Mouse (Mus musculus) CH12F3 (cell line): Measurements from ENCODE around the gene Cdrt4.

Experiments
- in situ Hi-C: fragments of 300-500 bp; cut with MboI; formaldehyde crosslinking; loops from 2 replicates; pipeline ENCODE4 v1.14.3; 2020; ENCODE audit warnings: low sequenced_read_pairs

Gene Cdrt4

DNA sequence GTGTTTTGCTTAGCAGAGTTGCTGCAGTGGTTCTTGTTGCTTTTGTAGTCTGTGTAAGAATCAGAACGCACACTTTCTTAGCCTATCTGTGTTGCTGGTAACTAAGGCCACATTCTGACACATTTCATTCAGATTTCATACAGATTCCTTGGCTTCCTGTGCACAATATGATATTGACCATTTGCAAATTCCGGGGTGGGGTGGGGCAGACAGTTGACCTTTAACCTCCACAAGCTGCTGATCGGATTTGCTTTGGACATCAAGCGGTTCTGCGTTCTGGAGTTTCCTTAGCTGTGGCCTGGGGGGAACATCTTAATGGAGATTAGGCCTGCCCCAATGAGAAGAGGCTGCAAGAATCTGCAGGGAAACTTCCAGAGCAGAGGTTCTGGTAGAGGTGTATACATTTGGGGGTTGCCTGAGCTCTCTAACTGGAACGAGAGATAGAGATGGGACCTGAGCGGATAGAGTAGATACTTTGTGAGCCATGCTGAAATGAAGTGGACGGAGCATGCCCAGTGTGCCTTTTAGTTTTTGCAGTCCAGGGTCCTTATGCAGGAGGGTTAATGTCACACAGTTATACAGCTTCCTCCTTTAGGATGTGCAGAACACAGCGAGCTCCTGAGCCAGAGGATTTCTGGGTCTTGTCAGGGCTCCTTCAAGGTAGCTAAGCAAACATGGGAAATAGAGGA is 44.2 kb downstream of the Cdrt4 start:
- in situ Hi-C loops, result no loop called here

GRCm38 (mm10) chr11:62995755-62996521 is 44.9 kb downstream of the Cdrt4 start:
- in situ Hi-C loops, result no loop called here

GRCm38 (mm10) chr11:62996522-62996898 is 45.5 kb downstream of the Cdrt4 start:
- in situ Hi-C loops, result no loop called here

DNA sequence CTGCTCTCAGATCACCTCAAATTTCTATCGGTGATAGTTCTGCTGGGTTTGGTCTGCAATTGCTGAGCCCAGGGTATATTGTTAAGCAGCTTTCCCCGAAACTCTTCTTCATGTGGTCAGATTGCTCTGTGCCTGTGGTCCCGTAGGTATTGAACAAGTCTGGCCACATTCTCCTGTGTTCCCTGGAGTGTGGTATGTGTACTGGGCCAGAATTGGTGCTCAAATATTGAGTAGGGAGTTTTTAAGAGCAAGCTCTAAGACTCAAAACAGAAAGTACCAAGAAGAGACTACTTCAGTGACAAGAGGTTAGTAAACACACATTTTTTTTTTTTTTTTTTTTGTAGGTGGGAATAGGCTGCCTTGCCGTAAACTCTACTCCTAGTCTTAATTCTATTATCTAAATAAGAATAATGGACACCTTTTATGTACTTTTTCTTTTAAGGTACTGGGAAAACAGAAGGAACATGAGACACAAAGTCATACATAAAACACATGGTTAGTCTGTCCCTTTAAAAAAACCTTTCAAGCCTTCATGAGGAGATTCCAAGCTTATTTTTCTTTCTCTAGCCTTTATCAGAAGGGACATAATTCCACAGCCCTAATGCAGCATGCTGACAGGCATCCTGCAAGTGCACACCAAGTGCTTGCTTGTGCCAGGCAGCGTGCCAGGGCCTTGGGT is 46.2 kb downstream of the Cdrt4 start:
- in situ Hi-C loops, result no loop called here

GRCm38 (mm10) chr11:62997718-62998281 is 46.8 kb downstream of the Cdrt4 start:
- in situ Hi-C loops, result no loop called here

DNA sequence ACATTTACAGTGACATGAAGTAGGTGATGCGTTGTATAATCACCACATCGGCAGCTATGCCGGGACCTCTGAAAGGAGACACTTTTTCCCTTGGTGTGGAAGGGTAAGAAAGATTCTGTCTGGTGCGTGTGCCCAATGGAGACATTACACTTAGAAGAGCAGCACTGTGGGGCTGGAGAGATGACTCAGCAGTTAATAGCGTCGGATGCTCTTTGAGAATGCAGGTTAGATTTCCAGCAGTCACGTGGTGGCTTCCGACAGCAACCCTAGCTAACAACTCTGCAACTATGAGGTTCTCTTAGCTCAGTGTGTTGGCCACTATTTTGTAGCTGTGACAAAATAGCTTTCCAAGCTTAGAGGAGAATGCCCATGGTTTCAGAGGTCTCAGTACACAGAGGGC is 49.1 kb downstream of the Cdrt4 start:
- in situ Hi-C loops, result no loop called here

- in situ Hi-C loops, result no loop called here
Measured at GRCm38 (mm10) chr11:63004617-63005016, 53.6 kb downstream of the Cdrt4 start.

DNA sequence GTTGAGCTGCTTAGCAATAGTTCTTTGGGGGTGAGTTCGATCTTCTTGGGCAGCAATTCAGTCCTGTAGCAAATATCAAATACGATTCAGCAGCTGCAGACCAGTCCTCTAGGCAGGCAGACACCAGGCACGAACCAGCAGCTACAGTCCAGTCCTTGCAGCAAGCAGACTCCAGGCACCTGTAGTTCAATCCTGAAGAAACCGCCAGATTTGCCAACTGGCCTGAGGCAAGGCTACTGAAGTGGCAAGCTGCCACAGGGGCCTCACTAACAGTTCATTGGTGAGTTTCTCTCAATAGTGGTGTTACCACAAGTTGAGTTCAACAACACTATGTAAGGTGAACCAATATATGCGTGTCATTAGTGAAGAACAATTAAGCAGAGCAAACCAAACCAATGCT is 56.4 kb downstream of the Cdrt4 start:
- in situ Hi-C loops, result no loop called here

DNA sequence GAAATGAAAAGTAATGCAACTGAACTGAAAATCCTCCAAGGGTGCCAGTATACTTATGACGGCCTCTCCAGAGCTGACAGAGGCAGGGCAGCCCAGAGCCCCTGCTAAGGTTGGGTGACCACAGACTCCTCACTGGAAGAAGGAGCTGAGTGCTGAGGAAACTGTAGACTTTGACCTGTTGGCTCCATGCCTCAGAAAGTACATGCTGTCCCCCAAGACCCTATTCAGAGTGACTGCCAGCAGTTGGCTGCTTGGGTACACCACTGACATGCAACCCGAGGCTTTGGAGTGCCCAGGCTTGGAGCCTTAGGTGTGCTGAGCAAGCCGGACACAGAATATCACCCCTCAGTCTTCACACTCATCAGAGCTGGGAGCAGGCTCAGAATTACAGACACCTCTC is 57.0 kb downstream of the Cdrt4 start:
- in situ Hi-C loops, result no loop called here

DNA sequence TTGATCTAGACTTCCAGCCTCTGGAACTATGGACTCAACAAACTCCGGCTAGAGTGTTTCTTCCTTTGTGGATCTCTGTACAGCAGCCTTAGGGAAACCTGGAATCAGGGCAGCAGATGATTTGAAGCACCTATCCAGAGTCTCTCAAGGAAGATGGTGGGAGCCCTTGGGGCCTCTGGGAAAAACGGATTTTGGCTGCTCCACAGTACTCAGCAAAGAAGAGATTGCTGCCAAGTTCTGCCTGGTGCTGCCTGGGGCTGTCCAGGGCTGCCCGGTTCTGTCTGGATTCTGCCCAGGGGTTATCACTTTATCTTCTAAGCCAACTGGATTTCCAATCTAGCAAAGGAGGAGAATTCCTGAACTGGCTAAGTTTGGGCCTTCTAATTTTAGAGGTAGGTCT is 58.8 kb downstream of the Cdrt4 start:
- in situ Hi-C loops, result no loop called here

GRCm38 (mm10) chr11:63017327-63018082 is 66.5 kb downstream of the Cdrt4 start:
- in situ Hi-C loops, result no loop called here

GRCm38 (mm10) chr11:63018083-63018622 is 67.2 kb downstream of the Cdrt4 start:
- in situ Hi-C loops, result no loop called here

DNA sequence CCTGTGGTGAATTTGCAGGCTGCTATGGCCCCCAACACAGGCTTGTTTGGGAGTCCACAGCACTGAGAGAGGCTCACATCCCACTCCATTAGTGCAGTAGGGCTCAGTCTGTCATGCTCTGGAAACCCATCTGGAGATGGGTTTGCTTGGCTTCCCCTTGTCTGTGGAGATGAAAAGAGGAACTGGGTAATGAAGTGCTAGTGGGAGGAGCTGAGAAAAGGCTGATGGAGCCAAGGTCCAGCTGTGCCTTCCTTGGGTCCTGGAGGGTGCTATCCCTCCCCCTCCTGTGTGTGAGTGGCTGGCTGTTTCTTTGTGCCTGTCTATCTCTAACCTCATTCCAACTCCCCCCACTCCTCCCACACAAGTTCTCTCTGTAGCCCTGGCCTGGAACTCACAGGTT is 69.6 kb downstream of the Cdrt4 start:
- in situ Hi-C loops, result no loop called here

- in situ Hi-C loops, result no loop called here
Measured at GRCm38 (mm10) chr11:63021141-63021806, 70.3 kb downstream of the Cdrt4 start.

DNA sequence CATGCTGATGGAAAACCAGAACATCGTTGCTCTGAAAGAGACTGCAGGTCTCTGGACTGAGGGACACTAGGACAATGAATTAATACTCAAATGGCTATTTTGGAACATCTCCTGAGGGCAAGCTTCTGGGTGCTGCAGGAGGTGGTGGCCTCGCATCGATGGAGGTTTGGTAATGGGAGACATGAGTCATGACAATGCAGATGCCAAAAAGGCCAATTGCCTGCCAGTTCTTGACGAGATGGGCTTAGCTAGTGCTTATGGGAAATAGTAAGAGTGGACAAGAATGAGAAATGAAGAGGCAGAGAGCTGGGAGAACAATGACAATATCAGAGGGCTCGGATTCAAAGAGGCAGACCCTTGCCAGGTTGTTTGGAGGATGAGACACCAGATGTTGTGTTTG is 72.5 kb downstream of the Cdrt4 start:
- in situ Hi-C loops, result no loop called here

DNA sequence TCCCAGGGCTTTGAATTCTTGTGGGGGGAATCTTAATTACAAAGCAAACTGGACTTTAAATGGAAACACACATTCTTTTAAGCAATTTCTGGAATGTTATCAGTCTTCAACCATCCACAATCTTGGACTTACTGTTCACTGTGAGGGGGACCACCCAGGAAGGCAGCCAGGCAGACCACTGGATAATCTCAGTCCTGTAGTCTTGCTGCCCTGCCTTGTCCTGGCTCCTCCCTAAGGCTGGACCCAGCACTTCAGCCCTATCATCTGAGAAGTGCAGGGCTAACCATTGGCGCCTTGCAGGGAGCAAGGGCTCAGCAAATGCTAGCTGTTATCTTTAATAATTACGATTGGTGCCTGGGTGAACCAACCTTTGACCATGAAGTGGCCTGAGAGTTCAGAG is 73.1 kb downstream of the Cdrt4 start:
- in situ Hi-C loops, result no loop called here

- in situ Hi-C loops, result no loop called here
Measured at GRCm38 (mm10) chr11:63025476-63025875, 74.5 kb downstream of the Cdrt4 start.

DNA sequence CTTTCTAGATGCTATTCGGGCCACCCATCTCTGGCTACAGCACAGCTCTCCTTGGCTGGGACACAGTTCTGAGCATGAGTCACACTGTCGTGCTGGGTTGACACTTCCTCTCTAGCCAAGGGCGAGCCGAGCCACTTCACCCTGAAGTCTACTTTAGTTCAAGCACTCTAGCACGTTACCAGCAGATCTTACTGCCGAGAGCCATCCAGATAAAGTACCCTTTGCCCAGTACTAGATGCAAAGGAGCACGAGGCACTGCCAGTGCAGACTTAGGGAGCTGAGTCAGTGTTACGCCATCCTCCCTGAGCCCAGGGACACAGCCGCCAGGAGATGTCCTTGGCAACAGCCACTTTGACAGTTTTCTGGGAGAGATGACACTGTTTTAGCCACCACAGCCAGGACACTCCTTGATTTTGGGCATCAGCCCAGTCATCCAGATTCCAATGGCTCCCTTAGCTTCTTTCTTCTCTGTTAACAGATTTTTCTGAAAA is 75.7 kb downstream of the Cdrt4 start:
- in situ Hi-C loops, result no loop called here

DNA sequence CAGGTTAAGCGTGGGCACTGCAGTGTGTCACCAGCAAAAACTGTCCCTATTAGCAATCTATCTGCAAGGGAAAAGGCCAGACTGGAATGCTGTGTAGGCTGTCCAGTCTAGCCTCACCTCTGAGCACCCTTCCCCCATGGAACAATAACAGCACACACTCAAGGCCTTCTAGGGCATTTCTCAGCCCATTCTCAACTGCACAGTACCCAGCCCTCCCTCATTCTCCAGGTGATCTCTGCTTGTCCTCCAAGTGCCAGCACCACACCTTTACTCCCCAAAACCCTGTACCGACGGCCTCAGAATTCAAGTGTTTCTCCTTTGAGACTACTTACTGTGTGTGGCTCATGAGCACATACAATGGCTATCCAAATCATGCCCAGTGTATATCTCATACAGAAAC is 77.1 kb downstream of the Cdrt4 start:
- in situ Hi-C loops, result no loop called here

- in situ Hi-C loops, result no loop called here
Measured at GRCm38 (mm10) chr11:63029148-63029714, 78.2 kb downstream of the Cdrt4 start.
